Mouse (Mus musculus): Measurements from ENCODE around the gene 6030468B19Rik. TPM values are rescaled to one million over a fixed set of nuclear protein-coding genes. Genes with fewer than 3 reads are reported as not detected.

6030468B19Rik gene
- 1.5 to 3.9 TPM (median 2.2 TPM) in 4 replicates for total RNA-seq (2023)

GRCm38 (mm10) chr11:117797511-117798159 is at the start of gene 6030468B19Rik:
Gene 6030468B19Rik, plus strand, starts transcription at chr11:117797660.

DNA sequence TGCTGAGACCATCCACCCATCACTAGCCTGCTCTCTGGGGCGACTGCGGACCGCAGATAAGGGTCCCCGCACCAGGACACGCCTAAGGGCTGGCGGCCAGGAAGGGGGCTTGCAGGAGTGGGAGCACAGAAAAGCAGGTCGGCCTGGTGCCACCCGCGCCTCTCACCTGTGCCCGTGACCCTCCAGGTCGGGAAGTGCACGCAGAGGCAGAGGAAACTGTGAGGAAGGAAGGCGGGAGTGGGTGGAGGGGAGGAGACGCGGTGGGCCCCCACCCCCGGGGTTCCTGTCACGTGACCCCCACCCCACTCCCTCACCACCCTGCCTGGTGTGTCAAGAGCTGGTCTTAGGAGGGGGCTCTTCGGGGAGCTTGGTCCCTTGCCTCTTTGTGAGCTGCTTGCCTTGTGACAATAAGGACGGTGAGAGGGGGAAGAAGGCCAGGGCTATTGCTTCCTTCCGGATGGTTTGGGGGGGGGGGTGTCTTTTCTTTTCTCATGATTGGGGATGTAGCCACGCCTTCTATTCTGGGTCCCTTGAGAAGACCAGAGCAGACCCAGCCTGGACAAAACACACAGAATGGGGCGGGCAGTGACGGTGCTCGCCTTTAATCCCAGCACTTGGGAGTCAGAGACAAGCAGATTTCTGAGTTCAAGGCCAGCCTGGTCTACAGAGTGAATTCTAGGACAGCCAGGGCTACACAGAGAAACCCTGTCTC is 15.3 kb upstream of the 6030468B19Rik start, which contains the start of the genes Tmc8 and Tmc6:
Gene Tmc8 (plus strand): TSS at position 84 of the 712 bp plus-strand sequence.
Gene Tmc6 (minus strand): TSS at position 206 of the 712 bp plus-strand sequence.

DNA sequence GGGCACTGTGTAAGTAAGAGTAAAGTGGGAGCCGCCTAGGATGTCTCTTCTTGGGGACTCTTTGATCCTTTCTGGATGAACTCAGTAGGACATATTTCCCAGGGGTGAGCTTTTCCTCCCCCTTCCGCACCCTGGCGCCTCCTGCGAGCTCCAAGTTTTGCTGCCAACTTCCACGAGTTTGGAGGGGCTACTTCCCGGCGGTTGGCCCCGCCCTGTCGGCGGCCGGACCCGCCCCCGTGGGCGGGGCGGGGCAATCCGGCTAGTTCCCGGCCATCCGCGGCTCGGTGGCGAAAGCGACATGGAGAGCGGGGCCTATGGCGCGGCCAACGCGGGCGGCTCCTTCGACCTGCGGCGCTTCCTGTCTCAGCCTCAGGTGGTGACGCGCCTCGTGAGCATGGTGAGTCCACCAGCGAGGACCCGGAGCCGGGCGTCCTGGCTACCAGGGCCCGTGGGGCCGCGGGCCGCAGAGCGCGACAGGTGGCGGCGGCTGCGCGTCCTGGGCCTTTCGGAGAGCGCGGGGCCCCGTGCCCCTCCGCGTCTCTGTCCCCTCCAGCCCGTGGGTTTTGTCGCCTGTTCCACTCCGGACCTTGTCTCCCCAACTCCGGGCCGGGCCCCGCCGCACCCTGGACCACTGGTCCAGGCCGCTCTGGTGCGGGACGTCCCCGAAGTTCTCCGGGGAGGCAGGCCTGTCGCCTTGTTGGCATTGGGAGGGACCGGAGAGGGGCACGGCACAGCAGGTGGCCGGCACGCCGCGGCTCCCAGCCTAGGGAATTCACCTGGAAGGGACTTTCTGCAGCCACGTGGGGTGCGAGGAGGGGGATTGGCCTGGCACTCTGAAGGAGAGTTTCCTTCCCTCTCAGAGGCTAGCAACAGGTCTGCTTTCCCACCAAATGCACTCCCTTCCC is 12.2 kb downstream of the 6030468B19Rik start, which contains the start of the genes Gm20708 and Syngr2:
Gene Gm20708 (plus strand): TSS at position 262 of the 905 bp plus-strand sequence.
Gene Syngr2 (plus strand): TSS at position 262 of the 905 bp plus-strand sequence.

GRCm38 (mm10) chr11:117825333-117826101 is 28.1 kb downstream of the 6030468B19Rik start, which contains the start of the genes Afmid and Tk1:
Gene Afmid, plus strand, starts transcription at chr11:117825924.
Gene Tk1, minus strand, starts transcription at chr11:117826092.

GRCm38 (mm10) chr11:117848985-117849671 is 51.7 kb downstream of the 6030468B19Rik start, which contains the start of gene Birc5:
Gene Birc5, plus strand, starts transcription at chr11:117849251.

Other genes with a start within 250 kb of the 6030468B19Rik start
- gene Tnrc6c, start 143.4 kb upstream of the 6030468B19Rik start, total RNA-seq (2023) = 79.3 to 87.5 TPM (median 84.2 TPM) in 4 replicates
- gene Tmc8, start 15.6 kb upstream of the 6030468B19Rik start, total RNA-seq (2023) = 55.5 to 74.8 TPM (median 63.6 TPM) in 4 replicates
- 146 to 159 TPM (median 153 TPM) in 4 replicates for gene Tmc6, start 15.5 kb upstream of the 6030468B19Rik start, total RNA-seq (2023)
- 9.7 to 12.9 TPM (median 11.1 TPM) in 4 replicates for gene Gm20708, start 12.0 kb downstream of the 6030468B19Rik start, total RNA-seq (2023)
- 188 to 203 TPM (median 197 TPM) in 4 replicates for gene Syngr2, start 12.0 kb downstream of the 6030468B19Rik start, total RNA-seq (2023)
- 29.6 to 35.1 TPM (median 30.2 TPM) in 4 replicates for gene Afmid, start 28.3 kb downstream of the 6030468B19Rik start, total RNA-seq (2023)
- 40.1 to 47.4 TPM (median 41.8 TPM) in 4 replicates for gene Tk1, start 28.4 kb downstream of the 6030468B19Rik start, total RNA-seq (2023)
- 1.7 to 3.1 TPM (median 2.4 TPM) in 4 replicates for gene Birc5, start 51.6 kb downstream of the 6030468B19Rik start, total RNA-seq (2023)
- not detected in 4 replicates for gene Tmem235, start 63.1 kb downstream of the 6030468B19Rik start, total RNA-seq (2023)
- gene Tha1, start 75.8 kb downstream of the 6030468B19Rik start, total RNA-seq (2023) = 2.1 to 2.6 TPM (median 2.3 TPM) in 4 replicates
- gene Socs3, start 172.4 kb downstream of the 6030468B19Rik start, total RNA-seq (2023) = 46.7 to 57.5 TPM (median 52.7 TPM) in 4 replicates
- gene Pgs1, start 188.6 kb downstream of the 6030468B19Rik start, total RNA-seq (2023) = 42.4 to 46.0 TPM (median 43.7 TPM) in 4 replicates